8 mouse cellular contexts compared by ENCODE assay signal in the genomic region with DNA sequence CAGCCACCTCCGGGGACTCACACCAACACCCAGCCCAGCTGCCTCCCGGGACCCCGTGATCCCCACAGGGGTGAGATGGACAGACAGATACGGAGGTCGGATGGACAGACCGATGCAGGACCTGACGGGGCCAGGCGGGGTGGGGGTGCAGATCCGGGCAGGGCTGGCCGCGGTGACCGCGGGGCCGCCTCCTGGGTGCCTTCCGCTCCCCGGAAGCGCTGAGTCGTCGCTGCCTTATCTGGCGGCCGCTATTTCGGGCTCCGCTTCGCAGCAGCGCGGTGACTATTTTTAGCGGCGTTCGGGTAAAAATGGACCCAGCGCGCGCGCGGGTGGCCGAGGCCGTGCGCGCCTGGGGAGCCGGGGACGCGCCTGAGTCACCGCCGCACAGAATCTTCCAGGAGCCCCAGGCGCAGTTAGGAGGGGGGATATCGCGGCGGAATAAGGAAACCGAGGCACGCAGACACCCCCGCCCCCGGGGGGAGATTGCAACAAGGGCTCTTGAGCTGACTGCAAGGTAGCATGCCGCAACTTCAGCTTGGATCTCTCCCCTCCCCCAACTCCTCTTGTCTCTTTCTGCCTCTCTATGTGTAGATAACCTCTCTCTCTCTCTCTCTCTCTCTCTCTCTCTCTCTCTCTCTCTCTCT. TPM values are rescaled to one million over a fixed set of nuclear protein-coding genes. Genes with fewer than 3 reads are reported as not detected.
DNase-seq lines count a peak whose midpoint lies in the region; ATAC-seq and TF ChIP-seq lines count a peak whose summit lies in the region.

No protein-coding gene starts in this region.

- TF ChIP-seq EP300 in CH12.LX (IDR thresholded peaks at IDR 0.05; ENCODE audit: low read length): peak; percentile 44; the same call in 1 of the 2 replicates
- TF ChIP-seq EP300 in liver, postnatal 0 days (IDR thresholded peaks at IDR 0.05; ENCODE audit: low read depth): no peak

- peaks cover 0 to 3% of the 10 kb centered on the region in 2 experiments for H3K36me3 ChIP-seq in CH12.LX (replicated peaks in 1 of 2; ENCODE audit: control insufficient read depth in 1 of 2, insufficient read depth in 1 of 2, low read length in 1 of 2)
- H3K36me3 ChIP-seq in forebrain, embryonic 15.5 days: no peaks in the 10 kb centered on the region
- no peaks in the 10 kb centered on the region for H3K36me3 ChIP-seq in liver, postnatal 0 days (replicated peaks; ENCODE audit: insufficient read depth, low read length)
- no peaks in the 10 kb centered on the region for H3K36me3 ChIP-seq in neural tube, embryonic 13.5 days

- peak; percentile 51 for ATAC-seq in forebrain, embryonic 15.5 days (replicated peaks)
- peak; percentile 71 for ATAC-seq in liver, postnatal 0 days
- peak; percentile 45 for ATAC-seq in neural tube, embryonic 13.5 days (ENCODE audit: low read depth)

- H3K9me3 ChIP-seq in CH12.LX (replicated peaks; ENCODE audit: low read length): peaks cover 12% of the 10 kb centered on the region
- no peaks in the 10 kb centered on the region for H3K9me3 ChIP-seq in forebrain, embryonic 15.5 days
- H3K9me3 ChIP-seq in liver, postnatal 0 days (ENCODE audit: low read length): no peaks in the 10 kb centered on the region
- no peaks in the 10 kb centered on the region for H3K9me3 ChIP-seq in neural tube, embryonic 13.5 days

- H3K4me1 ChIP-seq in CH12.LX (ENCODE audit: control insufficient read depth in 1 of 2, insufficient read depth in 2 of 2): peaks cover 17 to 36% of the 10 kb centered on the region in 2 experiments
- peaks cover 10% of the 10 kb centered on the region for H3K4me1 ChIP-seq in forebrain, embryonic 15.5 days
- peaks cover 9% of the 10 kb centered on the region for H3K4me1 ChIP-seq in liver, postnatal 0 days (ENCODE audit: insufficient read depth)
- peaks cover 11% of the 10 kb centered on the region for H3K4me1 ChIP-seq in neural tube, embryonic 13.5 days (replicated peaks)

- H3K79me2 ChIP-seq in CH12.LX (replicated peaks; ENCODE audit: control insufficient read depth, extremely low read depth, insufficient read depth, poor library complexity, severe bottlenecking): no peaks in the 10 kb centered on the region

- peak; percentile 70 for DNase-seq in CH12.LX (ENCODE audit: extremely low read depth)
- DNase-seq in cerebellum, adult 11 months: peak; percentile 72
- DNase-seq in heart, postnatal 14 days: peak; percentile 86 to 88
- peak; percentile 79 to 85 for DNase-seq in layer of hippocampus, adult 18-20 months (ENCODE audit: low spot score in 2 of 2)
- peak; percentile 76 for DNase-seq in liver, postnatal 0 days
- peak; percentile 54 for DNase-seq in testis, postnatal 14 days (ENCODE audit: low spot score)

- peaks cover 34% of the 10 kb centered on the region for H3K27me3 ChIP-seq in CH12.LX (replicated peaks)
- no peaks in the 10 kb centered on the region for H3K27me3 ChIP-seq in forebrain, embryonic 15.5 days
- no peaks in the 10 kb centered on the region for H3K27me3 ChIP-seq in liver, postnatal 0 days (ENCODE audit: insufficient read depth, low read length)
- H3K27me3 ChIP-seq in neural tube, embryonic 13.5 days: no peaks in the 10 kb centered on the region

- peak overlapping the region; percentile 58 to 69 (median 59) for H3K4me3 ChIP-seq in CH12.LX (replicated peaks in 1 of 3; ENCODE audit: low read depth in 2 of 3, low read length in 2 of 3, poor library complexity in 1 of 3)
- peak overlapping the region; percentile 59 for H3K4me3 ChIP-seq in forebrain, embryonic 15.5 days
- H3K4me3 ChIP-seq in liver, postnatal 0 days (ENCODE audit: low read depth, low read length): peak overlapping the region; percentile 54
- H3K4me3 ChIP-seq in neural tube, embryonic 13.5 days: peak overlapping the region; percentile 51

- under 1% methylated on average over 52 of the region's 52 CpGs for WGBS in forebrain, embryonic 15.5 days
- 0% methylated on average over 47 of the region's 52 CpGs for WGBS in liver, postnatal 0 days (ENCODE audit: insufficient replicate concordance)
- WGBS in neural tube, embryonic 13.5 days: under 1% methylated on average over 50 of the region's 52 CpGs

- no peak for TF ChIP-seq CTCF in CH12.LX (conservative IDR thresholded peaks at IDR 0.05 in 1 of 2, IDR thresholded peaks at IDR 0.05 in 1 of 2; ENCODE audit: low read depth in 2 of 2, low read length in 2 of 2)
- no peak for TF ChIP-seq CTCF in liver, postnatal 0 days (IDR thresholded peaks at IDR 0.05; ENCODE audit: low read depth)

- TF ChIP-seq POLR2A in CH12.LX (IDR thresholded peaks at IDR 0.05; ENCODE audit: low read depth, low read length): 0 out of 2 replicates have a peak, but pooled peaks have one; percentile 21

- in situ Hi-C loops in CH12.LX (cut with MboI; ENCODE audit: low pct_ligation_motif_present, low pct_unique_long_range_greater_than_20kb, low sequenced_read_pairs): no loop called here

- dilution Hi-C loops in CH12.LX (cut with MboI; ENCODE audit: extremely low pct_ligation_motif_present, extremely low pct_unique_long_range_greater_than_20kb, low sequenced_read_pairs): no loop called here

- TF ChIP-seq RAD21 in CH12.LX (IDR thresholded peaks at IDR 0.05; ENCODE audit: low read depth, low read length): no peak

- H3K9ac ChIP-seq in CH12.LX (ENCODE audit: insufficient read depth, low read depth): peak overlapping the region; percentile 33
- H3K9ac ChIP-seq in forebrain, embryonic 15.5 days (replicated peaks): peak overlapping the region; percentile 80
- peak overlapping the region; percentile 61 for H3K9ac ChIP-seq in liver, postnatal 0 days (replicated peaks)
- H3K9ac ChIP-seq in neural tube, embryonic 13.5 days: peak overlapping the region; percentile 82

- H3K4me2 ChIP-seq in CH12.LX (ENCODE audit: insufficient read depth, low read depth, poor library complexity, severe bottlenecking): peak overlapping the region; percentile 75
- H3K4me2 ChIP-seq in forebrain, embryonic 15.5 days (replicated peaks): peak overlapping the region; percentile 77
- peak overlapping the region; percentile 73 for H3K4me2 ChIP-seq in liver, postnatal 0 days (ENCODE audit: low read depth, low read length)
- peak overlapping the region; percentile 75 for H3K4me2 ChIP-seq in neural tube, embryonic 13.5 days

- no peak overlapping the region for H3K27ac ChIP-seq in CH12.LX (ENCODE audit: insufficient read depth, low read depth)
- H3K27ac ChIP-seq in forebrain, embryonic 15.5 days (replicated peaks): peak overlapping the region; percentile 79
- H3K27ac ChIP-seq in liver, postnatal 0 days (ENCODE audit: low read depth): peak overlapping the region; percentile 41; the same call in 1 of the 2 replicates
- peak overlapping the region; percentile 75 for H3K27ac ChIP-seq in neural tube, embryonic 13.5 days (replicated peaks)

- intact Hi-C loops in heart, postnatal 14 days (cut with DNase I): no loop called here

RNA-seq across cellular contexts. Expression of gene Ercc1, which starts 11.7 kb away (rescaled TPM):
- total RNA-seq in CH12.LX (2012; rRNA removed) (27.7 and 31.1 TPM in 2 replicates), CH12.LX (2014; rRNA removed) (25.3 and 26.9 TPM in 2 replicates)
- 28.2 and 29.8 TPM in 2 replicates for polyA plus RNA-seq in CH12.LX (2012; ENCODE audit: insufficient read length, low read depth)
- 94.6 and 95.4 TPM in 2 replicates for polyA plus RNA-seq in forebrain, embryonic 15.5 days (2015; fragmentation: Nextera tagmentation; extraction: Ambion mirVana)
- total RNA-seq in heart, postnatal 14 days (2021): 10 to 100 TPM; 41.1 to 48.0 TPM
- total RNA-seq in layer of hippocampus, adult 18-20 months (2021): 10 to 100 TPM; 47.7 to 49.0 TPM
- polyA plus RNA-seq in liver, postnatal 0 days (2015; fragmentation: Nextera tagmentation; extraction: Ambion mirVana): 9.6 and 9.8 TPM in 2 replicates
- 90.7 and 96.1 TPM in 2 replicates for polyA plus RNA-seq in neural tube, embryonic 13.5 days (2015; fragmentation: Nextera tagmentation; extraction: Ambion mirVana)

RNA-seq across cellular contexts. Expression of gene Fosb, which starts 23.0 kb away (rescaled TPM):
- total RNA-seq in CH12.LX (2012; rRNA removed) (0.08 and 0.13 TPM in 2 replicates), CH12.LX (2014; rRNA removed) (not detected in 2 replicates)
- 0.27 and 0.56 TPM in 2 replicates for polyA plus RNA-seq in CH12.LX (2012; ENCODE audit: insufficient read length, low read depth)
- 0.11 TPM in 2 replicates for polyA plus RNA-seq in forebrain, embryonic 15.5 days (2015; fragmentation: Nextera tagmentation; extraction: Ambion mirVana)
- total RNA-seq in heart, postnatal 14 days (2021): 1 to 10 TPM in 1 of 2 experiments, under 1 TPM in 1; 0.60 to 1.2 TPM
- 10 to 100 TPM; 20.4 to 26.6 TPM for total RNA-seq in layer of hippocampus, adult 18-20 months (2021)
- polyA plus RNA-seq in liver, postnatal 0 days (2015; fragmentation: Nextera tagmentation; extraction: Ambion mirVana): 0.06 TPM in 1 of 2 replicates, not detected in the other
- polyA plus RNA-seq in neural tube, embryonic 13.5 days (2015; fragmentation: Nextera tagmentation; extraction: Ambion mirVana): 0.06 and 0.19 TPM in 2 replicates

RNA-seq across cellular contexts. Expression of gene Cd3eap, which starts 26.5 kb away (rescaled TPM):
- total RNA-seq in CH12.LX (2012; rRNA removed) (22.6 and 33.2 TPM in 2 replicates), CH12.LX (2014; rRNA removed) (14.4 and 15.9 TPM in 2 replicates)
- 36.8 and 36.9 TPM in 2 replicates for polyA plus RNA-seq in CH12.LX (2012; ENCODE audit: insufficient read length, low read depth)
- 23.9 and 24.0 TPM in 2 replicates for polyA plus RNA-seq in forebrain, embryonic 15.5 days (2015; fragmentation: Nextera tagmentation; extraction: Ambion mirVana)
- total RNA-seq in heart, postnatal 14 days (2021): 1 to 10 TPM; 6.5 to 9.4 TPM
- 10 to 100 TPM; 19.9 to 21.0 TPM for total RNA-seq in layer of hippocampus, adult 18-20 months (2021)
- 7.7 and 7.8 TPM in 2 replicates for polyA plus RNA-seq in liver, postnatal 0 days (2015; fragmentation: Nextera tagmentation; extraction: Ambion mirVana)
- 19.8 and 21.1 TPM in 2 replicates for polyA plus RNA-seq in neural tube, embryonic 13.5 days (2015; fragmentation: Nextera tagmentation; extraction: Ambion mirVana)

RNA-seq across cellular contexts. Expression of gene Ppp1r13l, which starts 26.7 kb away (rescaled TPM):
- total RNA-seq in CH12.LX (2012; rRNA removed) (0.42 and 0.68 TPM in 2 replicates), CH12.LX (2014; rRNA removed) (0.11 TPM in 1 of 2 replicates, not detected in the other)
- polyA plus RNA-seq in CH12.LX (2012; ENCODE audit: insufficient read length, low read depth): 1.3 and 1.4 TPM in 2 replicates
- polyA plus RNA-seq in forebrain, embryonic 15.5 days (2015; fragmentation: Nextera tagmentation; extraction: Ambion mirVana): 2.6 and 2.7 TPM in 2 replicates
- total RNA-seq in heart, postnatal 14 days (2021): 10 to 100 TPM; 25.0 to 28.4 TPM
- 1 to 10 TPM; 6.3 to 7.8 TPM for total RNA-seq in layer of hippocampus, adult 18-20 months (2021)
- 0.47 and 0.69 TPM in 2 replicates for polyA plus RNA-seq in liver, postnatal 0 days (2015; fragmentation: Nextera tagmentation; extraction: Ambion mirVana)
- 1.2 and 3.4 TPM in 2 replicates for polyA plus RNA-seq in neural tube, embryonic 13.5 days (2015; fragmentation: Nextera tagmentation; extraction: Ambion mirVana)

RNA-seq across cellular contexts. Expression of gene Ercc2, which starts 49.0 kb away (rescaled TPM):
- total RNA-seq in CH12.LX (2012; rRNA removed): 40.6 and 43.8 TPM in 2 replicates
- total RNA-seq in CH12.LX (2014; rRNA removed): 29.0 and 30.0 TPM in 2 replicates
- polyA plus RNA-seq in CH12.LX (2012; ENCODE audit: insufficient read length, low read depth): 31.7 and 33.5 TPM in 2 replicates
- 22.8 and 24.2 TPM in 2 replicates for polyA plus RNA-seq in forebrain, embryonic 15.5 days (2015; fragmentation: Nextera tagmentation; extraction: Ambion mirVana)
- total RNA-seq in heart, postnatal 14 days (2021): 10 to 100 TPM; 12.4 to 15.7 TPM
- total RNA-seq in layer of hippocampus, adult 18-20 months (2021): 10 to 100 TPM; 37.5 to 38.3 TPM
- polyA plus RNA-seq in liver, postnatal 0 days (2015; fragmentation: Nextera tagmentation; extraction: Ambion mirVana): 3.8 and 4.6 TPM in 2 replicates
- polyA plus RNA-seq in neural tube, embryonic 13.5 days (2015; fragmentation: Nextera tagmentation; extraction: Ambion mirVana): 18.6 and 20.5 TPM in 2 replicates
